Mouse (Mus musculus) lung, postnatal 0 days (tissue): Measurements from ENCODE around the gene Slc6a2. TPM values are rescaled to one million over a fixed set of nuclear protein-coding genes. Genes with fewer than 3 reads are reported as not detected.

Source experiments
- ATAC-seq: fragments of 200-750 bp; cut with Nextera tagmentation; 2 replicates; pipeline ENCODE4 v1.8.0; 2017; ENCODE audit warnings: moderate library complexity
- DNase-seq: peaks from one replicate; pipeline ENCODE4 v3.0.0-alpha.2; 2016; ENCODE audit warnings: low spot score
- H3K27ac ChIP-seq: fragments of 300-500 bp; sonication (generic); 2 replicates; pipeline ENCODE4 v1.5.1; 2014; ENCODE audit warnings: antibody characterized with exemption, mild to moderate bottlenecking, low read length, mixed read lengths
- H3K27me3 ChIP-seq: fragments of 300-500 bp; sonication (generic); replicated peaks from 2 replicates; pipeline ENCODE4 v1.6.1; 2014; ENCODE audit warnings: low read length, mixed read lengths; ENCODE audit not compliant: insufficient read depth
- H3K36me3 ChIP-seq: fragments of 300-500 bp; sonication (generic); 2 replicates; pipeline ENCODE4 v1.6.1; 2014; ENCODE audit warnings: low read length, mixed read lengths; ENCODE audit not compliant: insufficient read depth
- H3K4me1 ChIP-seq: fragments of 300-500 bp; sonication (generic); 2 replicates; pipeline ENCODE4 v1.6.1; 2014; ENCODE audit warnings: antibody characterized with exemption, low read depth, low read length, mixed read lengths; ENCODE audit not compliant: insufficient read depth
- H3K4me2 ChIP-seq: fragments of 300-500 bp; sonication (generic); replicated peaks from 2 replicates; pipeline ENCODE4 v1.6.1; 2014; ENCODE audit warnings: low read depth, mild to moderate bottlenecking, low read length, moderate library complexity, mixed read lengths
- H3K4me3 ChIP-seq: fragments of 300-500 bp; sonication (generic); 2 replicates; pipeline ENCODE4 v1.5.1; 2014; ENCODE audit warnings: low read depth, low read length
- H3K9ac ChIP-seq: fragments of 300-500 bp; sonication (generic); replicated peaks from 2 replicates; pipeline ENCODE4 v1.6.1; 2014; ENCODE audit warnings: low read depth, mild to moderate bottlenecking
- H3K9me3 ChIP-seq: fragments of 300-500 bp; sonication (generic); 2 replicates; pipeline ENCODE4 v1.6.1; 2016; ENCODE audit warnings: low read length, mixed read lengths
- CTCF ChIP-seq: IDR thresholded peaks from 2 replicates; pipeline ENCODE4 v1.5.1; 2016; ENCODE audit warnings: antibody characterized with exemption, mild to moderate bottlenecking
- EP300 ChIP-seq: IDR thresholded peaks from 2 replicates; pipeline ENCODE4 v1.6.1; 2016; ENCODE audit warnings: antibody characterized with exemption, mild to moderate bottlenecking, control low read depth
- WGBS: fragments of 180-500 bp; shearing (Covaris S2); extraction: QIAGEN DNeasy Blood & Tissue Kit; methylation state at CpG from one replicate; pipeline ENCODE4 v1.1.7; 2014; 5-methylcytosine and 5-hydroxymethylcytosine counted together
- polyA plus RNA-seq: library from polyadenylated mRNA; unstranded; fragments of >200 nt; fragmentation: Nextera tagmentation; extraction: Ambion mirVana; gene quantifications from 2 replicates; pipeline ENCODE4 v1.2.1, GENCODE M21; 2015

Slc6a2 gene
- polyA plus RNA-seq, 1 experiment from 2014 or later, result 0.63 TPM

GRCm38 (mm10) chr8:92972949-92973348, 13.1 kb downstream of the Slc6a2 start:
- no peak overlapping the region for H3K4me3 ChIP-seq
- no peaks in the 10 kb centered on the region for H3K9me3 ChIP-seq
- H3K27me3 ChIP-seq, result no peaks in the 10 kb centered on the region
- no peak overlapping the region for H3K9ac ChIP-seq
- 17% methylated on average over 5 of the region's 5 CpGs for WGBS
- DNase-seq (peak; percentile 89), ATAC-seq (peak; percentile 91)
- no peaks in the 10 kb centered on the region for H3K4me1 ChIP-seq
- TF ChIP-seq CTCF, result peak; percentile 66
- peak; percentile 66 for TF ChIP-seq EP300
- H3K27ac ChIP-seq, result no peak overlapping the region
- no peak overlapping the region for H3K4me2 ChIP-seq
- H3K36me3 ChIP-seq, result no peaks in the 10 kb centered on the region

- Histone ChIP-seq H3K9me3 (no peaks in the 10 kb centered on the region), H3K4me3 (no peak overlapping the region), H3K27me3 (no peaks in the 10 kb centered on the region), H3K4me1 (no peaks in the 10 kb centered on the region), H3K4me2 (no peak overlapping the region), H3K9ac (no peak overlapping the region), H3K36me3 (no peaks in the 10 kb centered on the region), H3K27ac (no peak overlapping the region)
- TF ChIP-seq CTCF (no peak), EP300 (no peak)
- 81% methylated on average over 5 of the region's 5 CpGs for WGBS
- DNase-seq, result no peak
- no peak for ATAC-seq
These were observed 16.8 kb downstream of the Slc6a2 start for GRCm38 (mm10) chr8:92976656-92977055.

- Histone ChIP-seq H3K4me2 (no peak overlapping the region), H3K9me3 (no peaks in the 10 kb centered on the region), H3K27me3 (no peaks in the 10 kb centered on the region), H3K9ac (no peak overlapping the region), H3K4me1 (no peaks in the 10 kb centered on the region), H3K36me3 (no peaks in the 10 kb centered on the region), H3K27ac (no peak overlapping the region), H3K4me3 (no peak overlapping the region)
- 53% methylated on average over 3 of the region's 3 CpGs for WGBS
- TF ChIP-seq EP300 (peak; percentile 55; the same call in 1 of the 2 replicates), CTCF (no peak)
- ATAC-seq (peak; percentile 37; the same call in 1 of the 2 replicates), DNase-seq (peak; percentile 62)
These were observed 22.6 kb downstream of the Slc6a2 start for GRCm38 (mm10) chr8:92982491-92982890.

- no peak overlapping the region for H3K4me2 ChIP-seq
- no peaks in the 10 kb centered on the region for H3K4me1 ChIP-seq
- no peaks in the 10 kb centered on the region for H3K36me3 ChIP-seq
- no peak for TF ChIP-seq CTCF
- peak; percentile 69 for TF ChIP-seq EP300
- no peak overlapping the region for H3K9ac ChIP-seq
- no peaks in the 10 kb centered on the region for H3K27me3 ChIP-seq
- DNase-seq, result peak; percentile 79
- H3K9me3 ChIP-seq, result no peaks in the 10 kb centered on the region
- H3K4me3 ChIP-seq, result no peak overlapping the region
- WGBS, result 23% methylated on average over 2 of the region's 2 CpGs
- ATAC-seq, result peak; percentile 94
- H3K27ac ChIP-seq, result no peak overlapping the region
These were observed 24.5 kb downstream of the Slc6a2 start for GRCm38 (mm10) chr8:92984376-92984775.

- Histone ChIP-seq H3K36me3 (no peaks in the 10 kb centered on the region), H3K9me3 (no peaks in the 10 kb centered on the region), H3K4me2 (no peak overlapping the region), H3K4me3 (no peak overlapping the region), H3K27ac (no peak overlapping the region), H3K4me1 (no peaks in the 10 kb centered on the region), H3K27me3 (no peaks in the 10 kb centered on the region), H3K9ac (no peak overlapping the region)
- DNase-seq (peak; percentile 63), ATAC-seq (peak; percentile 30)
- 18% methylated on average over 5 of the region's 5 CpGs for WGBS
- peak; percentile 81 for TF ChIP-seq CTCF
- TF ChIP-seq EP300, result no peak
These were observed 37.0 kb downstream of the Slc6a2 start for GRCm38 (mm10) chr8:92996840-92997239.

GRCm38 (mm10) chr8:92998600-92998999, 38.7 kb downstream of the Slc6a2 start:
- H3K9ac ChIP-seq, result no peak overlapping the region
- H3K27me3 ChIP-seq, result no peaks in the 10 kb centered on the region
- H3K9me3 ChIP-seq, result no peaks in the 10 kb centered on the region
- no peaks in the 10 kb centered on the region for H3K36me3 ChIP-seq
- ATAC-seq, result no peak; the same call in 1 of the 2 replicates
- H3K27ac ChIP-seq, result no peak overlapping the region
- peak; percentile 76 for DNase-seq
- no peaks in the 10 kb centered on the region for H3K4me1 ChIP-seq
- H3K4me3 ChIP-seq, result no peak overlapping the region
- no peak overlapping the region for H3K4me2 ChIP-seq
- TF ChIP-seq CTCF (peak; percentile 85), EP300 (no peak)
- WGBS, result 33% methylated on average over 2 of the region's 2 CpGs

GRCm38 (mm10) chr8:93010286-93010685, 50.4 kb downstream of the Slc6a2 start:
- Histone ChIP-seq H3K4me3 (no peak overlapping the region), H3K9me3 (no peaks in the 10 kb centered on the region), H3K27me3 (no peaks in the 10 kb centered on the region), H3K27ac (no peak overlapping the region), H3K36me3 (no peaks in the 10 kb centered on the region), H3K4me2 (no peak overlapping the region), H3K4me1 (no peaks in the 10 kb centered on the region), H3K9ac (no peak overlapping the region)
- WGBS, result 26% methylated on average over 5 of the region's 5 CpGs
- no peak for TF ChIP-seq EP300
- peak; percentile 78 for TF ChIP-seq CTCF
- no peak for ATAC-seq
- peak; percentile 72 for DNase-seq
